Mouse (Mus musculus) heart, embryonic 15.5 days (tissue): ENCODE results near the gene Ankdd1b. TPM values are rescaled to one million over a fixed set of nuclear protein-coding genes. Genes with fewer than 3 reads are reported as not detected.

Experiments used
- ATAC-seq: fragments of 200-750 bp; cut with Nextera tagmentation; replicated peaks from 2 replicates; pipeline ENCODE4 v1.8.0; 2017; ENCODE audit warnings: low read depth, moderate TSS enrichment; ENCODE audit not compliant: insufficient number of reproducible peaks, insufficient read depth, low FRiP score
- H3K27ac ChIP-seq: fragments of 300-500 bp; sonication (generic); 2 replicates; pipeline ENCODE4 v1.5.1; 2015; ENCODE audit warnings: mild to moderate bottlenecking, inconsistent platforms
- H3K27me3 ChIP-seq: fragments of 300-500 bp; sonication (generic); 2 replicates; pipeline ENCODE4 v1.6.1; 2015; ENCODE audit warnings: inconsistent platforms
- H3K36me3 ChIP-seq: fragments of 300-500 bp; sonication (generic); 2 replicates; pipeline ENCODE4 v1.6.1; 2015; ENCODE audit warnings: mild to moderate bottlenecking, inconsistent platforms
- H3K4me1 ChIP-seq: fragments of 300-500 bp; sonication (generic); replicated peaks from 2 replicates; pipeline ENCODE4 v1.6.1; 2015; ENCODE audit warnings: inconsistent platforms
- H3K4me2 ChIP-seq: fragments of 300-500 bp; sonication (generic); 2 replicates; pipeline ENCODE4 v1.6.1; 2015; ENCODE audit warnings: inconsistent platforms, mild to moderate bottlenecking, moderate library complexity
- H3K4me3 ChIP-seq: fragments of 300-500 bp; sonication (generic); 2 replicates; pipeline ENCODE4 v1.5.1; 2015; ENCODE audit warnings: mild to moderate bottlenecking, inconsistent platforms
- H3K9ac ChIP-seq: fragments of 300-500 bp; sonication (generic); 2 replicates; pipeline ENCODE4 v1.6.1; 2015; ENCODE audit warnings: mild to moderate bottlenecking, inconsistent platforms
- H3K9me3 ChIP-seq: fragments of 300-500 bp; sonication (generic); replicated peaks from 2 replicates; pipeline ENCODE4 v1.6.1; 2016; ENCODE audit warnings: inconsistent platforms
- WGBS: fragments of 180-500 bp; shearing (Covaris S2); methylation state at CpG from one replicate; pipeline ENCODE4 v1.1.7; 2015; ENCODE audit warnings: mixed read lengths; 5-methylcytosine and 5-hydroxymethylcytosine counted together
- polyA plus RNA-seq: library from polyadenylated mRNA; unstranded; fragments of >200 nt; fragmentation: Nextera tagmentation; extraction: Ambion mirVana; gene quantifications from 2 replicates; pipeline ENCODE4 v1.2.1, GENCODE M21; 2015

The Ankdd1b gene
- polyA plus RNA-seq, 1 experiment from 2014 or later = 0.59 TPM

DNA sequence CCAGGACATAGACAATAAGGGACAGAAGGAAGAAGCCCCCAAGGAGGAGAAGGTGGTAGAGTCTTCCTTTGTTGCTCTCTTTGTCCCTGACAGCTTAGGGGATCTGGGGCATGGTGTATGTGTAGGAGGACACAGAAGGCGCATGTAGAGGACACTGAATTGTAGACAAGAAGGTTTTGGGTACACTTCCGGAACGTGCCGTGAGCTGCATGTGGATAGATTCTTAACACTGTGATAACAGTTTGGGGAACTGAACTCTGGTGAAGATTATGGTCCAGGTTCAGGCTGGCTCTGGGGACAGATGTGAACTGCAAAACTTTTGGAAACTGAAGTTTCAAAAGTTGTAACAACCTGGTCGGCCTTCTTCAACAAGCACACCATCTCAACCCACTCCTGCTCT is 13.4 kb downstream of the Ankdd1b start:
- Histone ChIP-seq H3K27me3 (no peaks in the 10 kb centered on the region), H3K4me2 (no peak overlapping the region), H3K4me1 (0 out of 2 replicates have a peak, but pooled peaks cover 4% of the 10 kb centered on the region), H3K9ac (no peak overlapping the region), H3K36me3 (no peaks in the 10 kb centered on the region), H3K9me3 (no peaks in the 10 kb centered on the region), H3K4me3 (no peak overlapping the region), H3K27ac (no peak overlapping the region)
- no peak; the same call in 1 of the 2 replicates for ATAC-seq
- WGBS = 85% methylated on average over 5 of the region's 5 CpGs

GRCm38 (mm10) chr13:96454288-96454687 is 16.7 kb downstream of the Ankdd1b start:
- Histone ChIP-seq H3K9ac (no peak overlapping the region), H3K4me2 (no peak overlapping the region), H3K4me1 (0 out of 2 replicates have a peak, but pooled peaks cover 6% of the 10 kb centered on the region), H3K36me3 (no peaks in the 10 kb centered on the region), H3K9me3 (no peaks in the 10 kb centered on the region), H3K4me3 (no peak overlapping the region), H3K27ac (no peak overlapping the region), H3K27me3 (no peaks in the 10 kb centered on the region)
- ATAC-seq = 0 out of 2 replicates have a peak, but pooled peaks have one; percentile 43
- WGBS = 70% methylated on average over 3 of the region's 3 CpGs

DNA sequence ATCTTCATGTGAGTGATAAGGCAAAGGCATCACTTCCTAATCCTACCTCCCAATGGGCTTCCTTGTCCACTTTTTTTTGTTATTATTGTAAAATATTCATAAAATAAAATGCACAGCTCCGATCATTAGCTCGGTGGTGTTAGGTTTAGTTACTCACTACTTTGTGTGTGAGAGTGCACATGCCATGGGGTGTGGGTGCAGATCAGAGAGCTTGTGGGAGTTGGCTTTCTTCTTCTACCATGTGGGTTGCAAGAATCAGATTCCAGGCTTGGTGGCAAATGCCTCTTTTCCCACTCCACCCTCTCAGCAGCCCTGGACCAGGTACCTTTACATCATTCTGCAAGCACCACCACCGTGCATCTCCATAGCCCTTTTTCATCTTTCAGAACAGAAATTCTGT is 18.4 kb downstream of the Ankdd1b start:
- WGBS = 79% methylated on average over 3 of the region's 3 CpGs
- no peaks in the 10 kb centered on the region for H3K36me3 ChIP-seq
- no peak for ATAC-seq
- H3K27me3 ChIP-seq = no peaks in the 10 kb centered on the region
- no peak overlapping the region for H3K9ac ChIP-seq
- no peak overlapping the region for H3K4me2 ChIP-seq
- no peaks in the 10 kb centered on the region for H3K9me3 ChIP-seq
- H3K27ac ChIP-seq = no peak overlapping the region
- H3K4me1 ChIP-seq = 0 out of 2 replicates have a peak, but pooled peaks cover 6% of the 10 kb centered on the region
- no peak overlapping the region for H3K4me3 ChIP-seq

- peak overlapping the region; percentile 43; the same call in 1 of the 2 replicates for H3K27ac ChIP-seq
These were observed 19.4 kb downstream of the Ankdd1b start for GRCm38 (mm10) chr13:96451386-96452140.

GRCm38 (mm10) chr13:96450869-96451268 is 20.1 kb downstream of the Ankdd1b start:
- H3K27me3 ChIP-seq = no peaks in the 10 kb centered on the region
- 0 out of 2 replicates have a peak, but pooled peaks have one; percentile 47 for ATAC-seq
- no peak overlapping the region for H3K4me2 ChIP-seq
- no peaks in the 10 kb centered on the region for H3K36me3 ChIP-seq
- no peak overlapping the region for H3K9ac ChIP-seq
- H3K27ac ChIP-seq = no peak overlapping the region
- WGBS = 64% methylated on average over 7 of the region's 7 CpGs
- 0 out of 2 replicates have a peak, but pooled peaks cover 6% of the 10 kb centered on the region for H3K4me1 ChIP-seq
- H3K4me3 ChIP-seq = no peak overlapping the region
- no peaks in the 10 kb centered on the region for H3K9me3 ChIP-seq

More at GRCm38 (mm10) chr13:96451386-96452140, 19.4 kb downstream of the Ankdd1b start:
- WGBS = 79% methylated on average over 11 of the region's 11 CpGs
- H3K4me1 ChIP-seq = 0 out of 2 replicates have a peak, but pooled peaks cover 6% of the 10 kb centered on the region
- H3K9me3 ChIP-seq = no peaks in the 10 kb centered on the region
- no peaks in the 10 kb centered on the region for H3K36me3 ChIP-seq
- H3K27me3 ChIP-seq = no peaks in the 10 kb centered on the region
- H3K9ac ChIP-seq = no peak overlapping the region
- H3K4me3 ChIP-seq = no peak overlapping the region
- no peak overlapping the region for H3K4me2 ChIP-seq
- no peak for ATAC-seq

DNA sequence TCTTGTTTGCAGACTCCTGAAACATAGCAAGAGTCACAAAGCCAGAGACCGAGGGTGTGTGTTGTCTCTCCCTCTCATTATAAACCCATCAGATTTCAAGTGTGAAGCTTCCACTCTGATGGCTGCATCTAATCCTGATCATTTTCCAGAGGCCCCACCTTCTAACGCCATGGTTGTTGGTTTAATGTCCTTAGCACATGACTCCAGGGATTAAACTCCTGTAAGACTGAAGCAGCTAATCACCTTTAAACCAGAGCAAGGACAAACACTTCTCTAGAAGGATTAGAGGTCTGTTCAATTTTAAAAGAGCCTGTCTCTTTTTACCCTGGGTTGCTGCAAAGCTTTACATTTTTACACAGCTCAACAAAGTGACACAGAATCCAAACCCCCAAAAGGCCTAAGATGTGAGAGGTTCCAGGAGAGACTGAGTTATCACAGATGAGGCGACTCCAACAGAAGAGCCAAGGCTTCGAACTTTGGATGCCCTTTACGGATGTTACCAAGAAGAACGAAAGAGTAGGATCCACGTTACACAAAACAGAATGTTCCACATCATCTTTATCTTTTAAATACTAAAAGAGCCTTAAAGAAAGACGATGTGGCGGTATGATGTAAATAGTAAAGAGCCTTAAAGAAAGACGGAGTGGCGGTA is 20.7 kb downstream of the Ankdd1b start:
- no peak for ATAC-seq
- no peaks in the 10 kb centered on the region for H3K9me3 ChIP-seq

DNA sequence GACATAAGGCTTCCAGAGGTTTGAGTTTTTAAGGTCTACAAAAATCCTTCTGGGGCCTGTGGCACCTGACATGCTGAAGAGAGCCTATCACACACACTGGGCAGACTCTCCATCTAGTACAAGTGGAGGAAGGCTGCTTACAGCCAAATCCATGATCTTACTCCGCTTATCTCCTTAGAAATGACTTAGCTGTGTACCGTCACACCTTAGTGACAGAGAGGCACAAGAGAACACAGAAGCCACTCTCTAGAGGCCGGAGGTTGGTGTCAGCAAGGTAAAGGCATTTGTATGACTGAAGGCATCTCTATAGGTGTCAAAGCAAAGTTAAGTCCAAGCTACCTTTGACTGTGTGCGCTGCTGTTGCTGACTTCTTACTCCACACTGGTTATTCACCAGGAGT is 30.6 kb downstream of the Ankdd1b start:
- Histone ChIP-seq H3K27me3 (no peaks in the 10 kb centered on the region), H3K9me3 (no peaks in the 10 kb centered on the region), H3K4me2 (no peak overlapping the region), H3K4me3 (no peak overlapping the region), H3K36me3 (no peaks in the 10 kb centered on the region), H3K4me1 (peaks cover 11% of the 10 kb centered on the region), H3K9ac (no peak overlapping the region), H3K27ac (no peak overlapping the region)
- 76% methylated on average over 4 of the region's 4 CpGs for WGBS
- ATAC-seq = no peak

More for the DNA sequence above, 20.7 kb downstream of the Ankdd1b start:
- H3K36me3 ChIP-seq = no peaks in the 10 kb centered on the region
- no peak overlapping the region for H3K4me3 ChIP-seq
- no peak overlapping the region for H3K9ac ChIP-seq
- H3K4me1 ChIP-seq = 0 out of 2 replicates have a peak, but pooled peaks cover 6% of the 10 kb centered on the region
- peak overlapping the region; percentile 59 for H3K27ac ChIP-seq
- H3K27me3 ChIP-seq = no peaks in the 10 kb centered on the region
- 67% methylated on average over 11 of the region's 11 CpGs for WGBS
- H3K4me2 ChIP-seq = no peak overlapping the region

GRCm38 (mm10) chr13:96436921-96437320 is 34.1 kb downstream of the Ankdd1b start:
- Histone ChIP-seq H3K9ac (no peak overlapping the region), H3K4me1 (peaks cover 39% of the 10 kb centered on the region), H3K27ac (peak overlapping the region; percentile 76; the same call in 1 of the 2 replicates), H3K36me3 (no peaks in the 10 kb centered on the region), H3K4me3 (no peak overlapping the region), H3K9me3 (no peaks in the 10 kb centered on the region), H3K27me3 (no peaks in the 10 kb centered on the region), H3K4me2 (no peak overlapping the region)
- no peak for ATAC-seq
- 83% methylated on average over 1 of the region's 1 CpGs for WGBS

GRCm38 (mm10) chr13:96435793-96436192 is 35.2 kb downstream of the Ankdd1b start:
- Histone ChIP-seq H3K9ac (0 out of 2 replicates have a peak overlapping the region, but pooled peaks have one; percentile 20), H3K27me3 (no peaks in the 10 kb centered on the region), H3K4me1 (peaks cover 39% of the 10 kb centered on the region), H3K4me3 (peak overlapping the region; percentile 23), H3K4me2 (peak overlapping the region; percentile 41), H3K27ac (peak overlapping the region; percentile 76), H3K36me3 (no peaks in the 10 kb centered on the region), H3K9me3 (no peaks in the 10 kb centered on the region)
- ATAC-seq = no peak
- 20% methylated on average over 12 of the region's 13 CpGs for WGBS

DNA sequence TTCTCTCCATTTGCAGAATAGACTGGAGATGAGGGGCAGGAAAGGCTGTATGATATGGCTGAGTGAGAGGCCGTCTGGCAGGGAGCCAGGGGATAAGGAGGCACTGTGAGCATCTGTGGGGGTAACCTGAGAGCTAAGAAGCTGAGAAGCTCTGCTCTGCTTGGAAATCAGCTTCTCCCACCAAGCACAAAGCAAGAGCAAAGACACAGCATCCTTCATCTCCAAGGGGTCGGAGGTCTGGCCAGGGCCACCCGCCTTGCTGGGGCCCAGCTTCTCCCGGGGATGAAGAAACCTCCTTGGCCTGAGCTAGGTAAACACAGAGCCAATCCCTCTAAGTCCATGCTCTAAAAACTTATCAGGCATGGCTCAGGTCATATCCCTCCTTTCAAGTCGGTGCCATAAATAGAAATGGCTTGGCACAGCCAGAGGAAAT is 36.1 kb downstream of the Ankdd1b start:
- H3K27ac ChIP-seq = peak overlapping the region; percentile 76
- WGBS = 17% methylated on average over 5 of the region's 5 CpGs
- H3K9me3 ChIP-seq = no peaks in the 10 kb centered on the region
- ATAC-seq = peak; percentile 54
- no peaks in the 10 kb centered on the region for H3K27me3 ChIP-seq
- peak overlapping the region; percentile 23 for H3K4me3 ChIP-seq
- peaks cover 39% of the 10 kb centered on the region for H3K4me1 ChIP-seq
- H3K36me3 ChIP-seq = no peaks in the 10 kb centered on the region
- H3K9ac ChIP-seq = no peak overlapping the region
- H3K4me2 ChIP-seq = peak overlapping the region; percentile 41

GRCm38 (mm10) chr13:96433648-96434190 is 37.3 kb downstream of the Ankdd1b start:
- Histone ChIP-seq H3K36me3 (no peaks in the 10 kb centered on the region), H3K27me3 (no peaks in the 10 kb centered on the region), H3K9ac (no peak overlapping the region), H3K9me3 (no peaks in the 10 kb centered on the region), H3K4me1 (peaks cover 40% of the 10 kb centered on the region), H3K4me3 (no peak overlapping the region), H3K27ac (peak overlapping the region; percentile 76), H3K4me2 (0 out of 2 replicates have a peak overlapping the region, but pooled peaks have one; percentile 2)
- no peak; the same call in 1 of the 2 replicates for ATAC-seq
- WGBS = 44% methylated on average over 11 of the region's 11 CpGs
